Mouse (Mus musculus): ENCODE data around the gene Atp7b. TPM values are rescaled to one million over a fixed set of nuclear protein-coding genes. Genes with fewer than 3 reads are reported as not detected.

Gene Atp7b
- total RNA-seq, 2 experiments from 2014 or later = 0.29 to 0.47 TPM

- no peak for ATAC-seq (ENCODE audit: poor library complexity, severe bottlenecking)
Measured at GRCm38 (mm10) chr8:22028973-22029372, 31.1 kb downstream of the Atp7b start.

GRCm38 (mm10) chr8:22025241-22025640, 34.9 kb downstream of the Atp7b start:
- no peak for ATAC-seq (ENCODE audit: poor library complexity, severe bottlenecking)

- no peak for ATAC-seq (ENCODE audit: poor library complexity, severe bottlenecking)
Measured at GRCm38 (mm10) chr8:22022244-22022643, 37.9 kb downstream of the Atp7b start.

GRCm38 (mm10) chr8:22019498-22019897, 40.6 kb downstream of the Atp7b start:
- ATAC-seq (ENCODE audit: poor library complexity, severe bottlenecking) = no peak

GRCm38 (mm10) chr8:22017731-22018130, 42.4 kb downstream of the Atp7b start:
- ATAC-seq (ENCODE audit: poor library complexity, severe bottlenecking) = no peak

GRCm38 (mm10) chr8:22013034-22013707, 46.9 kb downstream of the Atp7b start:
- ATAC-seq (ENCODE audit: poor library complexity, severe bottlenecking) = peak; percentile 35; the same call in 1 of the 2 replicates

GRCm38 (mm10) chr8:22009403-22009802, 50.7 kb downstream of the Atp7b start:
- ATAC-seq (ENCODE audit: poor library complexity, severe bottlenecking) = no peak

- peak; percentile 51 for ATAC-seq (ENCODE audit: poor library complexity, severe bottlenecking)
Measured at GRCm38 (mm10) chr8:22006423-22006822, 53.7 kb downstream of the Atp7b start.

GRCm38 (mm10) chr8:22004750-22005522, 55.2 kb downstream of the Atp7b start:
- ATAC-seq (ENCODE audit: poor library complexity, severe bottlenecking) = no peak

GRCm38 (mm10) chr8:21995181-21995580, 64.9 kb downstream of the Atp7b start:
- ATAC-seq (ENCODE audit: poor library complexity, severe bottlenecking) = no peak

- ATAC-seq (ENCODE audit: poor library complexity, severe bottlenecking) = peak; percentile 43; the same call in 1 of the 2 replicates
Measured at GRCm38 (mm10) chr8:21992184-21992583, 67.9 kb downstream of the Atp7b start.

GRCm38 (mm10) chr8:21981664-21982337, 78.3 kb downstream of the Atp7b start:
- no peak for ATAC-seq (ENCODE audit: poor library complexity, severe bottlenecking)

- ATAC-seq (ENCODE audit: poor library complexity, severe bottlenecking) = no peak
Measured at GRCm38 (mm10) chr8:21978193-21978592, 81.9 kb downstream of the Atp7b start.

GRCm38 (mm10) chr8:21969475-21969874, 90.6 kb downstream of the Atp7b start, which contains the start of gene Ccdc70:
Gene Ccdc70 (plus strand): TSS chr8:21969775.
- no peak for ATAC-seq (ENCODE audit: poor library complexity, severe bottlenecking)

GRCm38 (mm10) chr8:21966646-21967045, 93.5 kb downstream of the Atp7b start:
- no peak for ATAC-seq (ENCODE audit: poor library complexity, severe bottlenecking)

- ATAC-seq (ENCODE audit: poor library complexity, severe bottlenecking) = no peak
Measured at GRCm38 (mm10) chr8:21958414-21958813, 101.7 kb downstream of the Atp7b start, which contains the start of gene Fam90a1a. Gene Fam90a1a (plus strand): TSS chr8:21958714.

GRCm38 (mm10) chr8:21956336-21956735, 103.8 kb downstream of the Atp7b start:
- no peak for ATAC-seq (ENCODE audit: poor library complexity, severe bottlenecking)

- no peak for ATAC-seq (ENCODE audit: poor library complexity, severe bottlenecking)
Measured at GRCm38 (mm10) chr8:21955321-21955720, 104.8 kb downstream of the Atp7b start.

- ATAC-seq (ENCODE audit: poor library complexity, severe bottlenecking) = no peak
Measured at GRCm38 (mm10) chr8:21947311-21948017, 112.6 kb downstream of the Atp7b start.

GRCm38 (mm10) chr8:21946462-21946861, 113.6 kb downstream of the Atp7b start, which contains the start of gene Defb13:
Gene Defb13 (plus strand): TSS chr8:21946762.
- ATAC-seq (ENCODE audit: poor library complexity, severe bottlenecking) = no peak

Measured in megakaryocyte, adult 5-6 weeks (primary cell).